Mouse (Mus musculus) gastrocnemius, postnatal 4 days (tissue): Measurements from ENCODE around the gene Apbb2. TPM values are rescaled to one million over a fixed set of nuclear protein-coding genes. Genes with fewer than 3 reads are reported as not detected.

Source experiments
- DNase-seq, 2 experiments: peaks; one replicate each; pipeline ENCODE4 v3.0.0; 2021 to 2022; ENCODE audit warnings: low spot score in 2 of 2, mixed read lengths in 2 of 2
- total RNA-seq, 2 experiments: library from RNA; stranded (reverse); gene quantifications; 2 replicates each; pipeline ENCODE4 v1.2.3; 2021

The Apbb2 gene
- total RNA-seq, 2 experiments from 2014 or later: 56.0 to 60.4 TPM

- no peak for DNase-seq
Measured at GRCm38 (mm10) chr5:66491907-66492562, 126.5 kb downstream of the Apbb2 start.

GRCm38 (mm10) chr5:66486028-66486427, 132.6 kb downstream of the Apbb2 start:
- no peak for DNase-seq

GRCm38 (mm10) chr5:66476266-66476665, 142.3 kb downstream of the Apbb2 start:
- no peak for DNase-seq

DNA sequence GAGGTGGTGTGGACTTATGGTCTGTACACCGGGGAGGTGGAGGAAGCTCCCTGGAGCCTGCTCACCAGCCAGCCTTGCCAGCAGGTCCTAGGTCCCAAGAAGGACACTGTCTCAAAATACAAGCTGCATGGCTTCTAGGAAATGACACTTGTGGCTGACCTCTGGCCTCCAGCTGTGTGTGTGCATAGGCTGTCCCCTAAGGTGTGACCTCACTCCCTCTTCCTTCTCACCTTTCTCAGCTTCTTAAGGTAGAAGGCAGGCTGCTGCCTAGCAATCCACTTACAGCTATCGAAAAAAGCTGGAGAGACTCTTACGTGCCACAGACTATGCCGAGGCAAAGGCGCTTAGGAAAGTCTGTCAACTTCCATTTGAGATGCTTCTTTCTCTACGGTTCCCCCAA, 142.8 kb downstream of the Apbb2 start:
- no peak for DNase-seq

DNA sequence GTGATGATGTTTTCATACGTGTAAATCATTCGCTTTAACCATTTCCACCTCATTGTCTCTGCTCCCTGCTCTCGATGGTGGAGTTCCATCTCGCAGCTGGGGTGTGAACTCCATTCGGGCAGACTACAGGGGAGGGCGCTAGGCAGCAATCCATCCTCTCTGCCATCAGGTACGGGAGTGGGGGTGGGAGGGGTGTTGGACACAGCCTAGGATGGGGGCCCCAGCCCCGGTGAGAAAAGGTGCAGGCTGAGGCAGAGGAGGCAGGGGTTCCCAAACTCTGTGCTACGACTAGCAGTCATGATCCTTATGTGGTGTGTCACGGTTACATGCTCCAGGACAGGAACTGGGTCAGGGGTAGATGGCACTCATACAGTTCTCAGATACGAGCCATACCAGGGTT, 144.4 kb downstream of the Apbb2 start:
- no peak for DNase-seq

GRCm38 (mm10) chr5:66473599-66473998, 145.0 kb downstream of the Apbb2 start:
- no peak for DNase-seq

DNA sequence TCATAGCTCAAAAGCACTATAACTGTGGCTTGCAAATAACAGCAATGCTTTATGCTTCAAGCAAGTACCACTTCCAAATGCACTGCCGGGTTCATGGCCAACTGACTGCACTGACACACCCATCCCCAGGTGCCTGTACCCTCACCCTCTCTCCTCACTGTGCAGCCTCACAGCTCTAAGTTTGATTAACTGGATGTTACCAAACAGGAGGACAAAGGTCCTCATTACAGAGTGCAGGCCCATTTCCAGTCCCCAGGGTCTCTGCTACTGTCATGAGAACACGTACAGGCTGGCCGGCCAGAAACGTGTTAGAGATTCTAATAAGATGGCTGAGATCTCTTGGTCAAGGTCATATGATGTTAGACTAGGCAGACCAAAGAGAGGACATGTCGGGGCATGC, 147.7 kb downstream of the Apbb2 start:
- DNase-seq: no peak

DNA sequence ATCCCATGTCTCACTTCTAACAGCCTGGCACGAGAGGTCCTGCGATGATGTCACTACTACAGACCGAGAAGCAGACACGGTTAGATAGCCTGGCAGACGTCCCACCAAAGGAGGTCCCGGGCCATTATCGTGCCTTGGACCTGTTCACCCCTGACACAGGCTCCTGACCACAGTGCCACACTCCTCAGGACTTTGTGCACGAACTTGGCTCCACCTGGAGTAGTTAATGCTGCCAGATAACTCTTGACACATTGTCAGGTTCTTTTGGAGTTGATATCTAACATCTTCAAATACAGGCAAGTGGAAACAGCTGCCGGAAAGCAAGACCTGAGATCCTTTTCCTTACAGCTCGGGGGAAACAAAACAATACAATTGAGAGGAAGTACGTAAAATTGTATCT, 148.9 kb downstream of the Apbb2 start:
- DNase-seq: peak in 1 of 2 experiments; percentile 29

DNA sequence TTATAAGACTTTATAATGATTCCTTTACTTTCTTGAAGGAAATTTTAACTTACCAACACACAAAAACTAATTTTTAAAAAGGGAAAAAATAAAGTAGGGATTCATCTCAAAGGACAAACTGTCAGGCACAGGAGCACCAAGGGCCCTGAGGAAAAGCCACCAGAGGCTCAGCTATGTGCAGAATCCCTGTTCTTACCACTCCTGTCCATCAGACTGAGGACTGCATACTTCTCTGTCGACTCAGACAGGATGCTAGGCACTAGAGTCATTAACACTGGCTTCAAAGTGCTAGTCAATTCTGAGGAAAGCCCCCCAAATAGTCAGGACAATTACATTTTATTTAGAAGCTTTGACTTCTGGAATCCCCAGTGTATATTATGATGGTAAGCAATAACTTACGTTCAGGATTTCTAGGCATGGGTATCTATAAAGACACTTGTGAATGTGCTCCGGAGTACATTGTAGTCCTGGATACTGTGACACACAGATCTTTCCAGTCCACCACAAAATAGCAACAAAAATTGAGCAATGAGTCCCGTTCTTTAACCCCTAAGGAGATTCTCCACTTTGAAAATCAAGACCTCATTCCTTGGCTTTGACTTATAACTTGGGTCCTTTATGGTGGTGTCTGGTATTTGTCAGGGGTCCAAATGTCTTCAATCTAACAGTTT, 150.1 kb downstream of the Apbb2 start:
- no peak for DNase-seq

- no peak for DNase-seq
Measured at GRCm38 (mm10) chr5:66462665-66463064, 155.9 kb downstream of the Apbb2 start.

DNA sequence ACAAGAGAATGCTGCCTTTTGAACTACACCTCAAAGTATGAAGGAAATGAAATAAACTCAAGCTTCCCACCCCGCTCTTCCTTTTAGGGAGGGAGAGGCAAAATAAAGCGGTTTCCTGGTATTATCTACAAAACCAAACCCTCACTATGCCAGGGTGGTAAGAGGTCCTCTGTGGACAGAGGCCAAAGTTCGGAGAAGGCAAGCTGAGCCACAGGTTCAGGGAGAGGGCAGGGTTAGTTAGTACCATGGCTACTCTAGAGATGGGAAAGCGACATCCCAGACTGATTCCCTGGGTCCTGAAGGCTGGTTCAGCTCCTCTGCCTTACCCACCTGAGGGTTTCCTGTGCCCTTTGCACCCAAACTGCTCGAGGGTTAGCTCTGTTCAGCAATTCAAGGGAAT, 159.7 kb downstream of the Apbb2 start:
- no peak for DNase-seq

DNA sequence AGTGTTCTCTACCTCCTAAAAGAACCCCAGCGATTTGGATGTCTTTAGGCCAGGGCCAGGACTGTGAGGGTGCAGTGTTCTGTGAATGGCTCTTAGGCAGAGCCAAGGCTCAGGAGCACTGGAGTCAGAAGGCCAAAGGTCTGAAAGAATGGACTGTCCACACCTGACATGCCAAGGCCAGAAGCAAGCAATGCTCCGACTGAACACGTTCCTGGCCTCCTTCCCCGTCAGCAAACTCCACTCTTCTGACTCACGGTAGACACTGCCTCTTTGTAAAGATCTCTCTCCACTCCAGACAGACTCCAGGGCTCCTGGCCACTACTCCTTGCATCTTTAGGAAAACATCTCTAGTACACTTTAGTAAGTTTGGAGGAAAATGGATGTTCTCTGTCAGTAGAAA, 163.3 kb downstream of the Apbb2 start:
- no peak for DNase-seq

- DNase-seq: no peak
Measured at GRCm38 (mm10) chr5:66454826-66455225, 163.8 kb downstream of the Apbb2 start.

- DNase-seq: no peak
Measured at GRCm38 (mm10) chr5:66453106-66453505, 165.5 kb downstream of the Apbb2 start.

GRCm38 (mm10) chr5:66451561-66451960, 167.0 kb downstream of the Apbb2 start:
- DNase-seq: no peak

DNA sequence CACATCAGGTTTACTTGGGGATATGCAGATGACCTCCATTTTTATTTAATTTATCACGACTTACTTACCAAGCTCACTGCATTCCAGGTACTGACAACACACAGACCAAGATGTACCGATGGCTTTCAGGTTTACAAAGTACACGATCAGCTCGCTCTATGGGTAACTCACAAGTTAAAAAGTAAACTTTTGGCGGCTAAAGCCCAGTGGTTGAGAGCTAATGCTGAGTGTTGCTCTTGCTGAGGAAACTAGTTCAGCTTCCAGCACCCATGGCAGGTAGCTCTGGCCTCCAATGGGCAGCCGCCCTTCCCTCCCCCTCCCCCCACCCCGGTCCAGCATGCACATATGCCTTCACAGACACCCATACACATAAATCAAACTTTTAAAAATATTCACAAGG, 173.1 kb downstream of the Apbb2 start:
- DNase-seq: no peak

GRCm38 (mm10) chr5:66442260-66442659, 176.3 kb downstream of the Apbb2 start:
- DNase-seq: no peak

DNA sequence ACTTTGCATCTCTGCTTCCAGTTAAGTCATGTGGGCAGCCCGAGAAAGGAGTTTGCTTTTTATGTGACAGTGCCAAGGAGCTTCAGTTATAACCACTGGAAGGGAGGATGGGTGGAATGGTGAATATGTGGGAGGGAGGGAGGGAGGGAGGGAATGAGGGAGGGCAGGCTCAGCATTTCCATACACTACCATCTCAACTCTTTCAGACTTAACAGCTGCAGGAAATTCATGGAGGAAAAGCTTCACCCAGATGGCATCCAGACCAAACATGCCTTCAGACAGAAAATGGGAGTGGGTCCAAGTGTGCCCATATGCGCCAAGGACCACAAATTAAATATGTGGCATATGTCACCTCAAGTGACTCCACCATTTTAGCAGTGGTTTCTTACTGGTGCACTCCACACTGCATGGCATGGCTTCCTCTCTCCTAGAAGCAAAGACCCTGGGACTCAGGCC, 181.8 kb downstream of the Apbb2 start:
- no peak for DNase-seq

DNA sequence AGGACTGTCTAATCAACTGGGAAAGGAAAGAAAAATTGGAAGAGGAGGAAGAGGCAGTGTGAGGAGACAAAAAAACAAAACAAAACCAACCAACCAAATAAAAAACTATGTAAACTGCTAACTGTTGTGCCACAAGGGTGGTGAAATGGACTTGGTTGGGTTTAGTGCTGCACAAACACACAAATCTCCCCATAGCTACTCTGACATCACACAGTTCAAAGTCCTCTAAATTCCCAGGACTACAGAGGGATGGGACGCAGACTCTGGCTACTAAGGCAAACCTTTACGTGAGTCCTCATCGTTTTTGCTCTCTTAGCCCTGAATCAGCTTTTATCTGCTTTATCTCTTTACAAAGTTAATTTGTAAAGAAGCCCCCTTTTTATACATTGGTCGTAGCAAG, 183.4 kb downstream of the Apbb2 start:
- DNase-seq: no peak

DNA sequence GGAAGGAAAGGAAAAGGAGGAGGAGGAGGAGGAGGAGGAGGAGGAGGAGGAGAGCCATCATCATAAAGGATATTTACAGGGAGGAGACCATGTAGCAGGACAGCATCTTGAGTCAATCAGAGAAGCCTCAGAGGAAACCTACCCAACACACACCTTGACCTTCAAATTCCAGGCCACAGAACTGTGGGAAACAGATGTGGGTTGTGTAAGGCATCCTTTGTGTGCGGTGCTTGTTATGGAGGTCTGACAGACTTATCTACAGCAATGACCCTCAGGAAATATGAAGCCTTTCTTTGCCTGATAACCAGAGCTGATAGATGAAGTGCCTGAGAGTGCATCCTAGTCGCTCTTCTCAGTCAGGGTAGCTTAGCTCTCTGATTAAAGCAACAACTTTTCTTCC, 189.5 kb downstream of the Apbb2 start:
- no peak for DNase-seq

GRCm38 (mm10) chr5:66428071-66428470, 190.5 kb downstream of the Apbb2 start:
- no peak for DNase-seq

GRCm38 (mm10) chr5:66423909-66424308, 194.7 kb downstream of the Apbb2 start:
- peak in 1 of 2 experiments; percentile 21 for DNase-seq

GRCm38 (mm10) chr5:66423466-66423865, 195.1 kb downstream of the Apbb2 start:
- DNase-seq: no peak
